Mouse (Mus musculus): ENCODE data around the gene Chit1. TPM values are rescaled to one million over a fixed set of nuclear protein-coding genes. Genes with fewer than 3 reads are reported as not detected.
A peak's percentile ranks its signal among the peaks of the same experiment; 100 is the strongest.

Chit1 gene
- polyA plus RNA-seq, 1 experiment from 2014 or later: not detected

DNA sequence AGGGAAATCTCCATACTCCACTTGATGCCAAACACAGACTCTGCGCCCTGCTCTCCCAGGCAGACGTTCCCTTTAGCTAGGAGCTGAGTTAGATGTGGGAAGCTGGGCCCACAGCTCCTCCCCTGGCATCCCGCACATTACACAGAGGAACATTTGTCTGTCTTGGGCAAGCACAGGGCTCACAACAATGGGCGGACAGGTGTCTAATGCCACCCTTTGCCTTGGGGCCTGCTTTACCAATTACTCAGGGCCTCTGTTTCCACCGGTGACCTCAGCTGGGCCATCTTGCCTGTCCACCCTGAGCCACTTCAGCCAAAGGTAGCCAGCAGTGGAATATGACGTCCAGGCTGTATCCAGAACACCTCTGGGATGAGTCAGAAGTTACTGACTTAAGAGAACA is 50.4 kb downstream of the Chit1 start:
- ATAC-seq (ENCODE audit: low FRiP score) (no peak), DNase-seq (ENCODE audit: low spot score, missing footprints) (peak; percentile 54)
- WGBS: 75% methylated on average over 6 of the region's 6 CpGs
- Histone ChIP-seq H3K36me3 (ENCODE audit: control insufficient read depth, insufficient read depth, low read length) (no peaks in the 10 kb centered on the region), H3K4me2 (no peak overlapping the region), H3K27ac (ENCODE audit: low read depth, low read length) (no peak overlapping the region), H3K9ac (ENCODE audit: low read length) (no peak overlapping the region), H3K9me3 (ENCODE audit: control insufficient read depth, low read length) (no peaks in the 10 kb centered on the region), H3K4me3 (ENCODE audit: low read depth, low read length) (no peak overlapping the region), H3K27me3 (ENCODE audit: control insufficient read depth, insufficient read depth, low read length) (no peaks in the 10 kb centered on the region; the same call in 1 of the 2 replicates), H3K4me1 (ENCODE audit: control insufficient read depth, insufficient read depth, low read length) (no peaks in the 10 kb centered on the region)

DNA sequence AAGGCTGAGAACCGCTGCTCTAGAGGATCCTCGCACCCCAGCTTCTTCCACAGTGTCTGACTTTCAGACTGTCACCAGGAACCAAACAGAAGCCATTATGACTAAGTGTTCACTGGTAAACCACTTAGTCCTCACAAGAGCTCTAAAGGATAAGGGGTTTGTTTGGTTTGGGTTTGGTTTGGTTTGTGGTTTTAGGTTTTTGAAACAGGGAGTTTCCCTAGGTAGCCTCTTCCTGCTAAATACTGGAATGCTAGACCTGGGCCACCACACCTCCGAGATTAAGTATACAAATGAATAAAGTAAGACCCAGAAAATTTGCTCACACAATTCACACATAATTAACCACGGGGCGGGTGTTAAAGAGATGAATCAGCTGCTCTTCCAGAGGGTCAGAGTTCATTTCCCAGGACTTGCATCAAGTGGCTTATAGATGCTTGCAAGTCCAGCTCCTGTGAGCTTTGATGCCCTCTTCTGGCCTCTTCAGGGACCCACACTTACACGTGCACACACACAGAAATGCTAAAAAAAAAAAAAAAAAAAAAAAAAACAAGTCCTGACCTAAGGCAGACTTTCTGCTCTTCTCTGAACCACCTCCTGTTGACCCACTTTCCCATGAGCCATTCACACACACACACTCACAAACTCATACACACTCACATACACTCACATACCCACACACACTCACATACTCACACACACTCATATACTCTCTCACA is 51.6 kb downstream of the Chit1 start:
- DNase-seq (ENCODE audit: low spot score, missing footprints) (peak; percentile 54), ATAC-seq (ENCODE audit: low FRiP score) (no peak)
- no peaks in the 10 kb centered on the region for H3K4me1 ChIP-seq (ENCODE audit: control insufficient read depth, insufficient read depth, low read length)
- no peak overlapping the region for H3K9ac ChIP-seq (ENCODE audit: low read length)
- no peak overlapping the region for H3K4me2 ChIP-seq
- H3K4me3 ChIP-seq (ENCODE audit: low read depth, low read length): no peak overlapping the region
- 80% methylated on average over 6 of the region's 6 CpGs for WGBS
- no peak overlapping the region for H3K27ac ChIP-seq (ENCODE audit: low read depth, low read length)
- H3K9me3 ChIP-seq (ENCODE audit: control insufficient read depth, low read length): no peaks in the 10 kb centered on the region
- H3K36me3 ChIP-seq (ENCODE audit: control insufficient read depth, insufficient read depth, low read length): no peaks in the 10 kb centered on the region
- H3K27me3 ChIP-seq (ENCODE audit: control insufficient read depth, insufficient read depth, low read length): no peaks in the 10 kb centered on the region; the same call in 1 of the 2 replicates

DNA sequence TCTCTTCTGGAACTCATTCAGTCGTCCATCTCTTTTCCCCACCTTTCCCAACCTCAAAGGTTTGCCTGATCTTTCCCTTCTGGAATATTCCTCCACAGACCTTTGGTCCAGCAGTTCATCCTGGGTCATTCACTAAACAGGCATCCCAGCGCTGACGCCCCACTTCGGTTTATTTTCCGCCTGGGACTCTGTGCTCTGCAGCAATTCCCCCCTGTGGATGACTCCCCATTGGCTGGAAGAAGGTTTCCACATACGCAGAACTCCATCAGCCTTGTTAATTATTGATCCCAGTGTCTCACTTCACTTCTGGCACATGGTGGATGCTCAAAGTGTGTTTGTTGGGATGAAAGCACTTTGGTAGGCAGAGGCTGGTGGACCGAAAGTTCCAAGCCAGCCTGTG is 52.4 kb downstream of the Chit1 start:
- WGBS: 91% methylated on average over 7 of the region's 7 CpGs
- ATAC-seq (ENCODE audit: low FRiP score) (no peak), DNase-seq (ENCODE audit: low spot score, missing footprints) (peak; percentile 62)
- no peak overlapping the region for H3K4me2 ChIP-seq
- no peak overlapping the region for H3K9ac ChIP-seq (ENCODE audit: low read length)
- no peaks in the 10 kb centered on the region for H3K36me3 ChIP-seq (ENCODE audit: control insufficient read depth, insufficient read depth, low read length)
- H3K27ac ChIP-seq (ENCODE audit: low read depth, low read length): no peak overlapping the region
- H3K9me3 ChIP-seq (ENCODE audit: control insufficient read depth, low read length): no peaks in the 10 kb centered on the region
- no peak overlapping the region for H3K4me3 ChIP-seq (ENCODE audit: low read depth, low read length)
- H3K27me3 ChIP-seq (ENCODE audit: control insufficient read depth, insufficient read depth, low read length): no peaks in the 10 kb centered on the region; the same call in 1 of the 2 replicates
- H3K4me1 ChIP-seq (ENCODE audit: control insufficient read depth, insufficient read depth, low read length): no peaks in the 10 kb centered on the region

DNA sequence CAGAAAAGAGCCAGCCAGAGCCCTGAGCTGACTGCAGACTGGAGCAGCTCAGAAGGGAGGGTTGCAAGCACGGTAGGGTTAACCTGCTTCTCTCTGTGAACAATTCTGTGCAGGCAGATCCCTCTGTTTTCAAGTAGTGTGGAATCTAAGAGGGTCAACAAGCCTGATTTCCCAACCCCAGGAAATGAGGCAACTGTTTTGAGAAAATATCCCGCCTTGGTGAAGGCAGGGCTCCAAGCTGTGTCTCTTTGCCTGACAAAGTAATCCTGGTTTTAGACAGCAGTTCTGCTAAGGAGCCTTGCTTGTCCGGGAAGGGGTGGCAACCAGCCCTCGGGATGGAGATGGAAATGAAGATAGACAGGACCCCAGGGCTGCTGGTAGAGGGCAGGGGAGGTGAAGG is 53.4 kb downstream of the Chit1 start:
- Histone ChIP-seq H3K4me3 (ENCODE audit: low read depth, low read length) (no peak overlapping the region), H3K36me3 (ENCODE audit: control insufficient read depth, insufficient read depth, low read length) (no peaks in the 10 kb centered on the region), H3K9ac (ENCODE audit: low read length) (no peak overlapping the region), H3K27me3 (ENCODE audit: control insufficient read depth, insufficient read depth, low read length) (no peaks in the 10 kb centered on the region; the same call in 1 of the 2 replicates), H3K4me1 (ENCODE audit: control insufficient read depth, insufficient read depth, low read length) (no peaks in the 10 kb centered on the region), H3K4me2 (no peak overlapping the region), H3K27ac (ENCODE audit: low read depth, low read length) (no peak overlapping the region), H3K9me3 (ENCODE audit: control insufficient read depth, low read length) (no peaks in the 10 kb centered on the region)
- DNase-seq (ENCODE audit: low spot score, missing footprints) (peak; percentile 44), ATAC-seq (ENCODE audit: low FRiP score) (no peak)
- WGBS: 67% methylated on average over 4 of the region's 4 CpGs

DNA sequence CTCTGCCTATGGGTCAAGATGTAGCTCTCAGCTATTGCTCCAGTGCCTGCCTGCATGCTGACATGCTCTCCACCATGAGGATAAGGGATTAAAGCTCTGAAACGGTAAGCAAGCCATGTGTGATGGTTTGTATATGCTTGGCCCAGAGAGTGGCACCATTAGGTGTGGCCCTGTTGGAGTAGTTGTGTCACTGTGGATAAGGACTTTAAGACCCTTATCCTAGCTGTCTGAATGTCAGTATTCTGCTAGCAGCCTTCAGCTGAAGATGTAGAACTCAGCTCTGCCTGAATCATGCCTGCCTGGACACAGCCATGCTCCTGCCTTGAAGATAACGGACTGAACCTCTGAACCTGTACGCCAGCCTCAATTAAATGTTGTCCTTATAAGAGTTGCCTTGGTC is 55.5 kb downstream of the Chit1 start:
- H3K27ac ChIP-seq (ENCODE audit: low read depth, low read length): no peak overlapping the region
- H3K4me3 ChIP-seq (ENCODE audit: low read depth, low read length): no peak overlapping the region
- 87% methylated on average over 3 of the region's 3 CpGs for WGBS

DNA sequence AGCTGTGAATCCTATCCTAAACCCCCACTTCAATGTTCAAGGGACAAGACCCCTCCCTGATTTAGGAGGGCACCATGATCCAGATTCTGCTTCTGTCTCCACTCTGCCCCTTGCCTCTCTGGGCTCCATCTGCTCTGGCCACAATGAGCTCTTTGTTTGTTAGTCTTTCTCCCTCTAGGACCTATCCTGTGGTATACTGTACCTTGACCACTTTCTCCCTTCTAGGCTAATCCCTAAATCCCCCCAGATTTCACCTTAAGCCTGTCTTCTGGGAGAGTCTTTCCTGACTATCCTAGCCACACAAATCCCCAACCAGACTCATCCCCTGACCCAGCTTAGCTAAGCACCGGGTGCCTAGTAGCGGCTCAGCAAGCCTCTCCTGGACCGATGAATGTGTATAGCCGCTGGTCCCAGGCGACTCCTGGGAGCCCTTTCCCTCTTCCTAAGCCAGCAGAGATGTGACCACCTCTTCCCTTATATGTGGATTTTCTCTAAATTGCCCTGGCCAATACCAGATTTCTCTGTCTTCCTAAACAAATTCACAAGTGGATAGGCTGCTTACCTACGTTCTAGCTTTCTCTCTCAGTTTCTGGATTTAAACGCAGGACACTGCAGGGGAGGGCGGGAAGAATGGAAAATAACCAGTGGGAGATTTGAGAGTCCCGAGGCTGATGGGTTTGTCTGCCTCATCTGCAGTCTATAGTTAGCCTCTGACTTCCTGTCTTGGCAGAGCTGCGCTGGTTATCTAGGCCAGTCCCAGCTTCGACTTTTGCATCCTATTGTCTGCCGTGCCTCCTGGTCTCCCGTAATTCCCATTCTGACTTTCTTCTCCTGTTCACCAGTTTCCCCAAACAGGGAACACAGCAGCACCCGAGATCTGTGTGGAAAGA is 56.6 kb downstream of the Chit1 start:
- Histone ChIP-seq H3K36me3 (ENCODE audit: control insufficient read depth, insufficient read depth, low read length) (no peaks in the 10 kb centered on the region), H3K27ac (ENCODE audit: low read depth, low read length) (no peak overlapping the region), H3K4me2 (no peak overlapping the region), H3K9me3 (ENCODE audit: control insufficient read depth, low read length) (no peaks in the 10 kb centered on the region), H3K9ac (ENCODE audit: low read length) (no peak overlapping the region), H3K4me3 (ENCODE audit: low read depth, low read length) (no peak overlapping the region), H3K27me3 (ENCODE audit: control insufficient read depth, insufficient read depth, low read length) (no peaks in the 10 kb centered on the region), H3K4me1 (ENCODE audit: control insufficient read depth, insufficient read depth, low read length) (no peaks in the 10 kb centered on the region)
- DNase-seq (ENCODE audit: low spot score, missing footprints): peak; percentile 71
- ATAC-seq (ENCODE audit: low FRiP score): no peak
- WGBS: 41% methylated on average over 14 of the region's 14 CpGs

More for the DNA sequence above, 55.5 kb downstream of the Chit1 start:
- ATAC-seq (ENCODE audit: low FRiP score): no peak
- Histone ChIP-seq H3K27me3 (ENCODE audit: control insufficient read depth, insufficient read depth, low read length) (no peaks in the 10 kb centered on the region), H3K36me3 (ENCODE audit: control insufficient read depth, insufficient read depth, low read length) (no peaks in the 10 kb centered on the region), H3K4me1 (ENCODE audit: control insufficient read depth, insufficient read depth, low read length) (no peaks in the 10 kb centered on the region), H3K9me3 (ENCODE audit: control insufficient read depth, low read length) (no peaks in the 10 kb centered on the region), H3K9ac (ENCODE audit: low read length) (no peak overlapping the region), H3K4me2 (no peak overlapping the region)
- DNase-seq (ENCODE audit: low spot score, missing footprints): peak; percentile 39

DNA sequence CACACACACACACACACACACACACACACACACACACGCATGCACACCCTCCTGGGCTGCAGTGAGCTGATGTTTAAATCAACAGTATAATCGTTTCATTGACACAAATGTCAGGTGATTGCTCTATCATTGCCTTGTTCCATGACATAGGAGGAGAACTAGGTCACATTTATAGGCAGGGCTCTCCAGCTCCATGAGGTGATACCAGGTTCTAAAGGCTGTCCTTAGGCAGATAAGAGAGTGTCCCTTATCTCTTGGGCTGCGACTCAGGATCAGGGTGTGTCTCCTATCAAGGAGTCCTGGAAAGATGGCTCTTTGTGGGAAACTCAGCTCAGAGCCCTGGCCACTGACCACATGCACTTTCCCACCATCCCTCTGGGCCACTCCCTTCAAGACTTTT is 57.5 kb downstream of the Chit1 start:
- H3K36me3 ChIP-seq (ENCODE audit: control insufficient read depth, insufficient read depth, low read length): no peaks in the 10 kb centered on the region
- no peak overlapping the region for H3K4me3 ChIP-seq (ENCODE audit: low read depth, low read length)
- 89% methylated on average over 3 of the region's 3 CpGs for WGBS
- ATAC-seq (ENCODE audit: low FRiP score): no peak
- H3K9me3 ChIP-seq (ENCODE audit: control insufficient read depth, low read length): no peaks in the 10 kb centered on the region
- H3K27me3 ChIP-seq (ENCODE audit: control insufficient read depth, insufficient read depth, low read length): no peaks in the 10 kb centered on the region
- no peak overlapping the region for H3K27ac ChIP-seq (ENCODE audit: low read depth, low read length)
- no peak overlapping the region for H3K4me2 ChIP-seq
- DNase-seq (ENCODE audit: low spot score, missing footprints): peak; percentile 14
- H3K9ac ChIP-seq (ENCODE audit: low read length): no peak overlapping the region
- H3K4me1 ChIP-seq (ENCODE audit: control insufficient read depth, insufficient read depth, low read length): no peaks in the 10 kb centered on the region

DNA sequence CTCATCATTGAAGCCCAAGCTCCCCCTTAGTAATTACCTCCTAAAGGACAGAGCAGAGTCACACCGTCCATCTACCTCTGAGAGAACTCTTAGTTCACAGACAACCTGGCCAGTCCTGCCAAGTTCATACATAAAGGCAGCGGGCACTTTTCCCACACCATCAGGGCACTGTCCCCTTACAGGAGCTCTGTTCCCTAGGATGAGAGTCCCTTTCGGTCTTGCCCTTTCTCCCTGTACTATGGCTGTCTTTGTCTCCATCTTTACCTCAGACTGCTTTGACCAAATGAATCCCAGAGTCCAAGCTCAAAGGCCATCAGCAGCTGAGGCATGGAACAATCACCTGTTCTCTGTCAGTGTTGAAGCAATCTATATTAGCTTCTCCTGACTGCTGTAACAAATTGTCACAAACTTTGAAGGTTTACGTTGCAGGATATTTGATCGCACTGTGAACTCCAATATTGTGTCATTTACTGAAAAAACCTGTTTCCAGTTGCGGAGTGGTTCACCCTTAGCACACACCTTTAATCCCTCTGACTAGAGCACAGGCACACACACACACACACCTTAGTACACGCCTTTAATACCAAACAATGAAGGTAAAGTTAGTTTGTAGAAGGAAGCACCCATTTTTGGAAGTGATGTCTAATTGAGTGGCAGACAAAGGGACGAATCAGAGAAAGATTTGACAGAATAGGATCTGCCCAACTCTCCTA is 58.1 kb downstream of the Chit1 start:
- WGBS: 89% methylated on average over 8 of the region's 8 CpGs
- Histone ChIP-seq H3K36me3 (ENCODE audit: control insufficient read depth, insufficient read depth, low read length) (no peaks in the 10 kb centered on the region), H3K9ac (ENCODE audit: low read length) (no peak overlapping the region), H3K27me3 (ENCODE audit: control insufficient read depth, insufficient read depth, low read length) (no peaks in the 10 kb centered on the region), H3K4me1 (ENCODE audit: control insufficient read depth, insufficient read depth, low read length) (no peaks in the 10 kb centered on the region), H3K9me3 (ENCODE audit: control insufficient read depth, low read length) (no peaks in the 10 kb centered on the region), H3K27ac (ENCODE audit: low read depth, low read length) (no peak overlapping the region), H3K4me2 (no peak overlapping the region), H3K4me3 (ENCODE audit: low read depth, low read length) (no peak overlapping the region)
- peak; percentile 65 for DNase-seq (ENCODE audit: low spot score, missing footprints)
- ATAC-seq (ENCODE audit: low FRiP score): no peak
